Mouse (Mus musculus) common myeloid progenitor, adult 5-6 weeks (primary cell): ENCODE data around the gene Bbx. TPM values are rescaled to one million over a fixed set of nuclear protein-coding genes. Genes with fewer than 3 reads are reported as not detected.
A peak's percentile ranks its signal among the peaks of the same experiment; 100 is the strongest.

Experiments
- ATAC-seq: replicated peaks from 2 replicates; pipeline ENCODE4 v1.8.0; 2016; ENCODE audit warnings: low read depth, mild to moderate bottlenecking, moderate TSS enrichment, inconsistent platforms; ENCODE audit not compliant: poor library complexity, severe bottlenecking
- total RNA-seq: library from RNA; stranded (forward); fragments of 200-1000, 187-1606 nt; gene quantifications from 2 replicates; pipeline ENCODE4 v1.2.3, GENCODE M21; 2017

Bbx gene
- total RNA-seq, 1 experiment from 2014 or later, result 43.7 TPM

- ATAC-seq, result no peak
Observed at GRCm38 (mm10) chr16:50324292-50324691, 107.9 kb downstream of the Bbx start.

GRCm38 (mm10) chr16:50321368-50321767 is 110.8 kb downstream of the Bbx start:
- no peak for ATAC-seq

- no peak for ATAC-seq
Observed at GRCm38 (mm10) chr16:50318255-50318654, 113.9 kb downstream of the Bbx start.

- peak; percentile 89 for ATAC-seq
Observed at GRCm38 (mm10) chr16:50315349-50315969, 116.7 kb downstream of the Bbx start.

- ATAC-seq, result no peak
Observed at GRCm38 (mm10) chr16:50311588-50311987, 120.6 kb downstream of the Bbx start.

GRCm38 (mm10) chr16:50309411-50310042 is 122.7 kb downstream of the Bbx start:
- ATAC-seq, result no peak

GRCm38 (mm10) chr16:50308256-50308655 is 123.9 kb downstream of the Bbx start:
- ATAC-seq, result no peak

GRCm38 (mm10) chr16:50307231-50307630 is 125.0 kb downstream of the Bbx start:
- no peak for ATAC-seq

GRCm38 (mm10) chr16:50306727-50307126 is 125.5 kb downstream of the Bbx start:
- ATAC-seq, result peak; percentile 66; the same call in 1 of the 2 replicates

- peak; percentile 25; the same call in 1 of the 2 replicates for ATAC-seq
Observed at GRCm38 (mm10) chr16:50305156-50305555, 127.0 kb downstream of the Bbx start.

GRCm38 (mm10) chr16:50302566-50302965 is 129.6 kb downstream of the Bbx start:
- ATAC-seq, result no peak

GRCm38 (mm10) chr16:50298743-50299443 is 133.3 kb downstream of the Bbx start:
- ATAC-seq, result peak; percentile 78

GRCm38 (mm10) chr16:50293502-50294228 is 138.5 kb downstream of the Bbx start:
- peak; percentile 79 for ATAC-seq

- no peak for ATAC-seq
Observed at GRCm38 (mm10) chr16:50292834-50293233, 139.4 kb downstream of the Bbx start.

GRCm38 (mm10) chr16:50289764-50290163 is 142.4 kb downstream of the Bbx start:
- no peak for ATAC-seq

GRCm38 (mm10) chr16:50272813-50273212 is 159.4 kb downstream of the Bbx start:
- no peak for ATAC-seq

GRCm38 (mm10) chr16:50262647-50263046 is 169.5 kb downstream of the Bbx start:
- no peak for ATAC-seq

GRCm38 (mm10) chr16:50262209-50262608 is 170.0 kb downstream of the Bbx start:
- ATAC-seq, result no peak

GRCm38 (mm10) chr16:50261741-50262140 is 170.4 kb downstream of the Bbx start:
- no peak for ATAC-seq

GRCm38 (mm10) chr16:50254522-50255159 is 177.5 kb downstream of the Bbx start:
- peak; percentile 71 for ATAC-seq
